Mouse (Mus musculus) ES-E14 (cell line): ENCODE measurements around the gene Smim1. TPM values are rescaled to one million over a fixed set of nuclear protein-coding genes. Genes with fewer than 3 reads are reported as not detected.

Experiments used
- DNase-seq: peaks from one replicate; pipeline ENCODE4 v3.0.0-alpha.2; 2013; ENCODE audit warnings: low read depth, low spot score
- H3K27ac ChIP-seq: 2 replicates; pipeline ENCODE4 v1.5.1; 2012; ENCODE audit warnings: low read depth, mild to moderate bottlenecking, low read length, moderate library complexity, mixed read lengths; ENCODE audit not compliant: poor library complexity, insufficient read depth, severe bottlenecking
- H3K36me3 ChIP-seq: 2 replicates; pipeline ENCODE4 v1.6.1; 2012; ENCODE audit warnings: mild to moderate bottlenecking, low read length, moderate library complexity, mixed read lengths; ENCODE audit not compliant: control insufficient read depth, poor library complexity, insufficient read depth, severe bottlenecking
- H3K4me1 ChIP-seq, 2 experiments: fragments of 150-350 bp in 1 of 2; sonication (generic) in 1 of 2; 2 replicates each; pipeline ENCODE4 v1.6.1; 2012; ENCODE audit warnings: low read length in 2 of 2, mild to moderate bottlenecking in 1 of 2, mixed read lengths in 1 of 2; ENCODE audit not compliant: control insufficient read depth in 2 of 2, insufficient read depth in 2 of 2, poor library complexity in 1 of 2
- H3K4me3 ChIP-seq, 2 experiments: fragments of 150-350 bp in 1 of 2; sonication (generic) in 1 of 2; 2 replicates each; pipeline ENCODE4 v1.5.1; 2012; ENCODE audit warnings: low read length in 2 of 2, low read depth in 1 of 2, mild to moderate bottlenecking in 1 of 2, mixed read lengths in 1 of 2; ENCODE audit not compliant: insufficient read depth in 1 of 2, poor library complexity in 1 of 2, severe bottlenecking in 1 of 2
- H3K9ac ChIP-seq: 2 replicates; pipeline ENCODE4 v1.6.1; 2012; ENCODE audit warnings: low read depth, mild to moderate bottlenecking, low read length, mixed read lengths; ENCODE audit not compliant: poor library complexity, insufficient read depth, severe bottlenecking
- H3K9me3 ChIP-seq: fragments of 150-350 bp; sonication (generic); 2 replicates; pipeline ENCODE4 v1.6.1; 2012; ENCODE audit warnings: low read depth, mild to moderate bottlenecking, low read length; ENCODE audit not compliant: control insufficient read depth, insufficient read depth
- CHD2 ChIP-seq: IDR thresholded peaks from 2 replicates; pipeline ENCODE4 v1.6.1; 2014; ENCODE audit warnings: mild to moderate bottlenecking, low read depth, low read length, inconsistent platforms
- HCFC1 ChIP-seq: IDR thresholded peaks from 2 replicates; pipeline ENCODE4 v1.6.1; 2012; ENCODE audit warnings: low read length, inconsistent platforms, borderline replicate concordance; ENCODE audit not compliant: insufficient read depth
- MAFK ChIP-seq: IDR thresholded peaks from 2 replicates; pipeline ENCODE4 v1.6.1; 2014; ENCODE audit warnings: mild to moderate bottlenecking, low read depth, low read length, inconsistent platforms; ENCODE audit not compliant: insufficient read depth
- ZC3H11A ChIP-seq: IDR thresholded peaks from 2 replicates; pipeline ENCODE4 v1.6.1; 2012; ENCODE audit warnings: low read depth, mild to moderate bottlenecking, inconsistent platforms, low read length, borderline replicate concordance
- ZNF384 ChIP-seq: IDR thresholded peaks from 2 replicates; pipeline ENCODE4 v1.6.1; 2012; ENCODE audit warnings: low read depth, low read length, inconsistent platforms
- in situ Hi-C, 2 experiments: fragments of 600-800 bp; cut with MboI; formaldehyde crosslinking; loops; one replicate each; pipeline ENCODE4 v1.15.1; 2025; ENCODE audit warnings: low sequenced_read_pairs in 2 of 2, inconsistent platforms in 1 of 2; ENCODE audit not compliant: unreplicated experiment in 2 of 2
- total RNA-seq: library from RNA; depleted of rRNA; stranded (reverse); fragments of 300-350 nt; gene quantifications from 2 replicates; pipeline ENCODE4 v1.2.3, GENCODE M21; 2012

Gene Smim1
- total RNA-seq, 1 experiment, result 2.9 TPM

DNA sequence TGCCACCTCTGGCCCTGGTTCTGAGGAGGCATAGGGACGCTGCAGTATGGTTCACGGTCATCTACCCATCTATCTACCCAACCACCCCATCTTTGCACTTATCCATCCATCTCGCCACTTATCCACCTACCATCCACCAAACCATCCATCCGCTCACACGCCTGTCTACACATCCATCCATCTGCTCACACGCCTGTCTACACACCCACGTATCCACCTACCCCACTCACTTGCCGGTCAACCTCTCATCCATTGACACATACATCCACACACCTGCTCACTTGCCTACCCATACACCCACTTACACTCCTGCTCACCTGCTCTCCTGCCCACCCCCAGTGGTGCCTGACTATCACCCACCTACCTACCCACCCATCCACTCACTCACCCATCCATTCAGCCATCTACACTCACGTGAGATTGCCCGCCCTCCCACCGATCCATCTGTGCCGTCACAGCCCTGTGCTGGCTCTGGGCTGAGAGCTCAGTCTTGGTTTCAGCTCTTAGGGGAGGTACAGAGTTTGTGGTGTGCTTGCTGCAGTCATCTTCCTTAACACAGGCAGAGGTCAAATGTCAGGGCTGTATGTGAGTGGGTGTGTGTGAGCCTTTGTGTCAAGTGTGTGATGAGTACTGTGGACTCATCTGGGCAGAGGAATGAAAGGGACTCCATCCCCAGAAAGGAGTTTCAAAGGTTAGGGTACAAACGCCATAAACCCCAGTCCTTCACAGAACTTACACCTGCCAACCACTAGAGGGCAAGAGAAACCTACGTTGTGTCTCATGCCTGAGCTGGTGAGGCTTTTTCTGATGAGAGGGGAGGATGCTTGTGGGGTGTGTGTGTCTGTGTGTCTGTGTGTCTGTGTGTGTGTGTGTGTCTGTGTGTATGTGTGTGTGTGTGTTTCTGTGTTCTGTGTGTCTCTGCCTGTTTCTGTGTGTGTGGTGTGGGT is 39.1 kb upstream of the Smim1 start:
- DNase-seq, result no peak
- Histone ChIP-seq H3K36me3 (no peaks in the 10 kb centered on the region), H3K27ac (no peak overlapping the region), H3K9ac (no peak overlapping the region), H3K9me3 (no peaks in the 10 kb centered on the region), H3K4me3 (no peak overlapping the region), H3K4me1 (no peaks in the 10 kb centered on the region)
- TF ChIP-seq MAFK, result no peak
- TF ChIP-seq HCFC1, result no peak
- no peak for TF ChIP-seq CHD2
- no peak; the same call in 1 of the 2 replicates for TF ChIP-seq ZC3H11A
- in situ Hi-C loops, result no loop called here

DNA sequence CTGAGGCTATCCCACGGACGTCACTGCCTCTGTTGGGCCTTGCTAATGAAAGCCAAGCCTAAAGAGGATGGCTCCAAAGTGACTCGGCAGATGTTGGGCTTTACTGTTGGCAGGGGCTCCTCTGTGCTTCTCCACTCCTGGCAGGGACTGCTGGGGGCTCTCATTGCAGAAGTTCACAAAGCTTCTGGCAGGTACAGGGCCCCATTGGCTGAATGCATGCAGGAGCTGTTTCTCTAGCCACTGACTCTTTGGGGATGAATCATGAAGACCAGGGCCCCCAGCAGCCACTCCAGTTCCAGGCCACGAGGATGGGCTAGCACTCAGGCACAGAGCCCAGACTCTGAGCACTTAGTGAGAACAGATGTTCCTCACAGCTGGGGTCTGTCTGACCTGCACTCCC is 31.7 kb upstream of the Smim1 start:
- Histone ChIP-seq H3K4me3 (no peak overlapping the region), H3K27ac (no peak overlapping the region), H3K9ac (no peak overlapping the region), H3K36me3 (no peaks in the 10 kb centered on the region), H3K9me3 (no peaks in the 10 kb centered on the region), H3K4me1 (no peaks in the 10 kb centered on the region)
- TF ChIP-seq CHD2, result no peak
- DNase-seq, result no peak
- in situ Hi-C loops, result no loop called here

DNA sequence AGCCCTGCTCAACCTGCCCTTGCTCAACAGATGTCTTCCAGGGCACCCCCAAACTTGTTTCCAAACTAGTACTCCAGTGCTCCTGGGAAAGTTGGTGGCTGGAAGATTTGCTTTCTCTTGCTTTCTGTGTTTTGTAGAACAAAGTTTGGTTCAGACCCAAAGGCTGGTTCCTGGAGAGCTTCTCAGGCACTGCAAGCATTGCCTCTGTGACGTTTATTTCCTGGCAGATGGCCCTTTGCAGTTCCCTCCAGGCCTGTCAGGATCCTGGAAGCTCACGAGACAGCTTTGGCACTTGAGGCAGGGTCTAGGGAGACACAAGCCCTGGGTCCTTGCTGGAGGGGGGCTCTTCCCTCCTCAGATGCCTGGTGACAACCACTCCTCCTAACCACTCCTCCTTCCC is 30.6 kb upstream of the Smim1 start:
- Histone ChIP-seq H3K4me3 (no peak overlapping the region), H3K4me1 (no peaks in the 10 kb centered on the region), H3K9ac (no peak overlapping the region), H3K9me3 (no peaks in the 10 kb centered on the region), H3K36me3 (no peaks in the 10 kb centered on the region), H3K27ac (no peak overlapping the region)
- in situ Hi-C loops, result no loop called here
- TF ChIP-seq MAFK, result no peak
- TF ChIP-seq CHD2, result no peak
- TF ChIP-seq ZNF384, result no peak
- no peak for TF ChIP-seq HCFC1
- TF ChIP-seq ZC3H11A, result no peak
- DNase-seq, result no peak

GRCm38 (mm10) chr4:154056046-154056445 is 30.0 kb upstream of the Smim1 start:
- no peak for TF ChIP-seq ZNF384
- no peak for TF ChIP-seq ZC3H11A
- no peak for TF ChIP-seq MAFK
- no peak for TF ChIP-seq CHD2
- no peak for TF ChIP-seq HCFC1
- no peaks in the 10 kb centered on the region for H3K36me3 ChIP-seq
- no peak overlapping the region for H3K4me3 ChIP-seq
- H3K9ac ChIP-seq, result no peak overlapping the region
- no peak for DNase-seq
- no peaks in the 10 kb centered on the region for H3K9me3 ChIP-seq
- H3K27ac ChIP-seq, result no peak overlapping the region
- in situ Hi-C loops, result no loop called here
- H3K4me1 ChIP-seq, result no peaks in the 10 kb centered on the region
